Mouse (Mus musculus): Measurements from ENCODE around the gene Prpf18.

DNA sequence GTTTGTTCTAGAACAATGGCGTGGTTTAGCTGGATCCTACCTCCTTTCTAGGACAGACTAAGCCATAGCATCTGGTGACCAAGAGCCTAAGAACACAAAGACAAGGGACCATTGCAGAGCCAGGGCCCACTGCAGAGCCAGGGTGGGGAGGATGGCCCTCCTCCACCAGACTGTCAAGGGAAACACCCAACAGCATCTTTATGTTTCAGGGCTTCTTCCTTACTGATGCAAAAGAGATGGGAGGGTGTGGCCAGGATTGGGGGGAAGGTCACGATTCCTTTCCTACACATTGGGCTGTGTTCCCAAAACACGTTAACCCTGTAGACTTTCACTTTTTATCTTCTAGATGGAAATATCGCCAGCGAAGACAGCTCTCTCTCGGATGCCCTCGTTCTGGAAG lies 54.9 kb downstream of the Prpf18 start:
- TF ChIP-seq CTCF (IDR thresholded peaks at IDR 0.05; ENCODE audit: borderline replicate concordance, insufficient read depth, low read depth, low read length), result no peak
- no peak for TF ChIP-seq POLR2A (IDR thresholded peaks at IDR 0.05; ENCODE audit: borderline replicate concordance, insufficient read depth, low read length)
